Mouse (Mus musculus) thymus, postnatal 4 days (tissue): ENCODE measurements around the gene Slc16a11.

ENCODE experiments used
- DNase-seq: peaks from one replicate; pipeline ENCODE4 v3.0.0; 2021

Gene Slc16a11

GRCm38 (mm10) chr11:70265252-70265651, 52.7 kb downstream of the Slc16a11 start:
- DNase-seq = peak; percentile 66

GRCm38 (mm10) chr11:70265819-70266218, 53.3 kb downstream of the Slc16a11 start:
- no peak for DNase-seq
